Mouse (Mus musculus) frontal cortex, postnatal 25 days (tissue): ENCODE results near the gene Nfib.

Experiments used
- DNase-seq, 2 experiments: peaks; one replicate each; pipeline ENCODE4 v3.0.0; 2022; ENCODE audit warnings: low spot score in 2 of 2

Gene Nfib

GRCm38 (mm10) chr4:82512743-82513425 is 192.7 kb downstream of the Nfib start:
- DNase-seq = peak; percentile 82 to 83

GRCm38 (mm10) chr4:82512335-82512734 is 193.2 kb downstream of the Nfib start:
- DNase-seq = no peak

- no peak for DNase-seq
These were observed 194.0 kb downstream of the Nfib start for GRCm38 (mm10) chr4:82511524-82511923.

GRCm38 (mm10) chr4:82511001-82511513 is 194.5 kb downstream of the Nfib start:
- DNase-seq = no peak

- no peak for DNase-seq
These were observed 195.8 kb downstream of the Nfib start for GRCm38 (mm10) chr4:82509771-82510170.

GRCm38 (mm10) chr4:82509166-82509767 is 196.3 kb downstream of the Nfib start:
- no peak for DNase-seq

- no peak for DNase-seq
These were observed 197.3 kb downstream of the Nfib start for GRCm38 (mm10) chr4:82508281-82508687.

- no peak for DNase-seq
These were observed 197.8 kb downstream of the Nfib start for GRCm38 (mm10) chr4:82507541-82508280.

GRCm38 (mm10) chr4:82506731-82507331 is 198.7 kb downstream of the Nfib start:
- no peak for DNase-seq

- peak; percentile 51 to 70 for DNase-seq
These were observed 199.3 kb downstream of the Nfib start for GRCm38 (mm10) chr4:82506081-82506730.

GRCm38 (mm10) chr4:82505121-82506031 is 200.2 kb downstream of the Nfib start:
- peak in 1 of 2 experiments; percentile 37 for DNase-seq

- peak in 1 of 2 experiments; percentile 4 for DNase-seq
These were observed 201.0 kb downstream of the Nfib start for GRCm38 (mm10) chr4:82504284-82505120.

GRCm38 (mm10) chr4:82504015-82504283 is 201.6 kb downstream of the Nfib start:
- DNase-seq = peak in 1 of 2 experiments; percentile 1

GRCm38 (mm10) chr4:82503274-82504014 is 202.1 kb downstream of the Nfib start:
- DNase-seq = peak in 1 of 2 experiments; percentile 2

GRCm38 (mm10) chr4:82502611-82503010 is 202.9 kb downstream of the Nfib start:
- DNase-seq = peak in 1 of 2 experiments; percentile 2

GRCm38 (mm10) chr4:82502012-82502411 is 203.5 kb downstream of the Nfib start:
- no peak for DNase-seq

GRCm38 (mm10) chr4:82500578-82501098 is 204.9 kb downstream of the Nfib start:
- no peak for DNase-seq

- DNase-seq = no peak
These were observed 205.6 kb downstream of the Nfib start for GRCm38 (mm10) chr4:82499725-82500577.
